Mouse (Mus musculus) testis, adult 2 months (tissue): ENCODE results near the gene Gga3.

ENCODE experiments used
- CTCF ChIP-seq: fragments of 200-500 bp; IDR thresholded peaks from 2 replicates; pipeline ENCODE4 v1.5.1; 2012; ENCODE audit warnings: low read depth, mild to moderate bottlenecking, inconsistent platforms, low read length, moderate library complexity; ENCODE audit not compliant: control insufficient read depth, insufficient read depth, insufficient replicate concordance
- POLR2A ChIP-seq: fragments of 200-500 bp; IDR thresholded peaks from 2 replicates; pipeline ENCODE4 v1.6.1; 2012; ENCODE audit warnings: low read depth, mild to moderate bottlenecking, inconsistent platforms, low read length, moderate library complexity; ENCODE audit not compliant: control insufficient read depth

- TF ChIP-seq POLR2A (no peak), CTCF (no peak)
These were observed 36.5 kb upstream of the Gga3 start for GRCm38 (mm10) chr11:115640311-115640828.
